Mouse (Mus musculus): ENCODE results near the gene Mtmr10. TPM values are rescaled to one million over a fixed set of nuclear protein-coding genes. Genes with fewer than 3 reads are reported as not detected.
A peak's percentile ranks its signal among the peaks of the same experiment; 100 is the strongest.

The Mtmr10 gene
- total RNA-seq, 2 experiments from 2014 or later, result 13.4 to 13.9 TPM

- intact Hi-C loops (cut with DNase I), result no loop called here
- no peak for DNase-seq (ENCODE audit: low spot score in 2 of 2)
These were observed 71.2 kb downstream of the Mtmr10 start for GRCm38 (mm10) chr7:64358666-64359065.

- no peak for DNase-seq (ENCODE audit: low spot score in 2 of 2)
- intact Hi-C loops (cut with DNase I), result no loop called here
These were observed 72.6 kb downstream of the Mtmr10 start for GRCm38 (mm10) chr7:64359943-64360585.

GRCm38 (mm10) chr7:64360586-64360945 is 73.1 kb downstream of the Mtmr10 start:
- peak; percentile 42 to 44 for DNase-seq (ENCODE audit: low spot score in 2 of 2)
- intact Hi-C loops (cut with DNase I), result no loop called here

DNA sequence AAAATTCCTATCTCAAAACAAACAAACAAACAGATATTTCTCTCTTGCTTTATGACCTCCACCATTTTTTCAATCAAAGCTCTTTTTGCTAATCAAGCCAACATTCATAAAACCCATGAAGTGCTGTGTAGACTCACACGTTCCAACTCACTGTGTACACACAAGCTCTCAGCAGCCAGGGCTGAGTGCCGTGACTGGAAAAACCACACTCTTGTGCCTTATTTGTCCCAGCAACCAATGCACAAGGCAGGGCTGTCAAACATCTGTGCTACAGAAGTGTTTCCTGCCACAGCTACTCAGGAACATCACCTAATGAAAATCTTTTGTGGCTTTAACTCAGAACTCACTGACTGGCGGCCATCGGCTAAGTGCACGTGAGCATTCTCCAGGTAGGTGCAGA is 78.4 kb downstream of the Mtmr10 start:
- no peak for DNase-seq (ENCODE audit: low spot score in 2 of 2)
- intact Hi-C loops (cut with DNase I), result no loop called here

DNA sequence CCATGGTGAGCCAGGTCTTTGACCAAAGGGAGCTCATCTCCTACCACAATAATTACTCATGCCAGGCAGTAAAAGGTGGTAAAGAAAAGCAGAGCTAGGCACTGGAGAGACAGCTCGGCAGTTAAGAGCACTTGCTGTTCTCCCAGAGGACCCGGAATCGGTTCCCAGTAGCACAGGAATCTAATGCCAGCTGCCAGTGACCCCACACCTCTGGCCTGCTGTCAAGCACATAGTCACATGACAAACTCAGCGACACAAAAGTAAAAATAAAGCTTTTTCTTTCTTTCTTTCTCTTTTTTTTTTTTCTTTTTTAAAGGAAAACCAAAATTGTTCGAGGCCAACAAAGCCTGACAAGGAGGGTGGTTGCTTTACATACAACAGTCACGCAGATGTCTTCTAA is 82.4 kb downstream of the Mtmr10 start:
- no peak for DNase-seq (ENCODE audit: low spot score in 2 of 2)
- intact Hi-C loops (cut with DNase I), result no loop called here

DNA sequence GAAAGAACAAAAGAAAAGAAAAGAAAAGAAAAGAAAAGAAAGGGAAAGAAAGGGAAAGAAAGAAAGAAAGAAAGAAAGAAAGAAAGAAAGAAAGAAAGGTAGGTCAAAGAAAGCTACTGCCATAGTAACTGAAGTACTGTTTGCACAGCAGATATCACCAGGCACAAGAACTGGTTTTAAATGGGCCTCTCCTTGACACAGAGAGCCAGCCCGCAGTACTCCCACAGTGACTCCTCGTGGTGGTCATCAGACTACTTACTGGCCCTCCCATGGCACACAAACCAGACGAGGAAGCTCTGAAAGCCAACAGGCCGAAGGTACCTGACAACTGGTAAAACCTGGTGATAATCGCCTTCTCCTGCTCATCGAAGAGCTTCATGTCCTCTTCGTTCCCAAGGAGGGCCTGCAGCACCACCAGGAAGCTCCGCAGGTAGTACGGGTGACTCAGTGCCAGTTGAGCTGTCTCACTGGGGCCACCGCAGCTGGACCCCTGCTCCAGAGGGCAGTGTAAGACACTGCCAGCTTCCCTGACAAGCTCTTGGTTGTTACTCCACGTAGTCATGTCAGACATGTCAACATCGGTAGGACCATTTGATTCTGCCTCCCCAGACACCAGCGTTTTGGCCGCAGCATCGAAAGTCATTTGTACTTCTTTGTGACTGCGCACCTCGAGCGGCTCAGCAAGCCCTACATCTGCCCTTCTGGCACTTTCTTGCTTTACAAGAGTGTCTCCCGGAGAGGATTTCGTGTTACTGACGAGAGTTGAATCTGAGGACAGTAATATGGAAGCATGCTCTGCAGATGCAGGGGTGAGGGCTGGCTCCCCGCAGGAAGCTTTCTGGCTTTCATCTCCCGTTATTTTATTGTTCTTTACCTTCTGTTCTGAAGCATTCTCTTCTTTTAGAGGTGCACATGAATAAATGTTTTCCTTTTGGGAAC is 84.8 kb downstream of the Mtmr10 start:
- intact Hi-C loops (cut with DNase I), result no loop called here
- no peak for DNase-seq (ENCODE audit: low spot score in 2 of 2)

DNA sequence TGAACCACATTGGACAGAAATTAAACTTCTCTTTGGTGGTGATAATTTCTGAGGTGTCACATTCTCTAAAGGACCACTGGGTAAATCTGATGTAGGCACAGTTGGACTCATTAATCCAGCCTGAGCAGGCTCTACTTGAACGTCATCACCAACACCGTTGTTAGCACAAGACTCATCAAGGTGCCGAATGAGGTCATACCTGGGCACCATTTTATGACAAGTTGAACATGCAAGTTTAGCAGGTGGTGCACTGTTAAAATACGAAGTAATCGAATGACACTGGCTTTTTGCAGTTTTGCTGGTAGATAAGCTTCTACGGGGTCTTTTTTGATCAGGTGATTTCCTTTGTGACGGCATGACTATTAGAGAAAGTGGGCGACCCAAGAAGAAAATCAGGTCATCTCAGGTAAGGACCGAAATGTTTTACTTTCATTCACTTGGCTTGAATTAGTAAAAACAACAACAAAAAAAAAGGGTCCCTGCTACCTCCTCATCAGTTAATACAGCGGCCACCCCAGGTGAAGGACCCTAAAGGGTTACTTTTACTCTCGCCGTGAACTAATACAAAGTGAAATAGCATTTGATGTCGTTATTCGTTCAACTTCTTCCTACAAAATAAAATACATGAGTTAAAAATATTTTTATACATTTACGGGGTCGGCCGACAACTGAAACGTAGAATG is 85.8 kb downstream of the Mtmr10 start:
- no peak for DNase-seq (ENCODE audit: low spot score in 2 of 2)
- intact Hi-C loops (cut with DNase I), result no loop called here

- DNase-seq (ENCODE audit: low spot score in 2 of 2), result peak; percentile 87 to 88
- intact Hi-C loops (cut with DNase I), result no loop called here
These were observed 86.5 kb downstream of the Mtmr10 start, which contains the start of gene Fan1 for GRCm38 (mm10) chr7:64373830-64374562. Gene Fan1, minus strand, starts transcription at chr7:64374095.

Small RNAs within 50 kb of the gene (microRNA-seq; reads per million reads assigned to microRNA genes)
- gene Mir6416, result 0 reads per million in 2 experiments

Other genes starting within 250 kb of the Mtmr10 start
- gene Trpm1, start 133.8 kb upstream of the Mtmr10 start, total RNA-seq (2021), result under 1 TPM; 0.40 to 0.68 TPM
- gene Fan1, start 86.4 kb downstream of the Mtmr10 start, total RNA-seq (2021), result 1 to 10 TPM; 8.9 to 9.0 TPM
- 10 to 100 TPM; 15.1 to 17.5 TPM for gene Mphosph10, start 104.6 kb downstream of the Mtmr10 start, total RNA-seq (2021)
- 10 to 100 TPM; 44.3 to 48.7 TPM for gene Mcee, start 105.0 kb downstream of the Mtmr10 start, total RNA-seq (2021)
- gene Apba2, start 214.1 kb downstream of the Mtmr10 start, total RNA-seq (2021), result 100 to 1,000 TPM; 249 to 253 TPM